Mouse (Mus musculus): Measurements from ENCODE around the gene Fam83b. TPM values are rescaled to one million over a fixed set of nuclear protein-coding genes. Genes with fewer than 3 reads are reported as not detected.

The Fam83b gene
- polyA plus RNA-seq, 1 experiment from 2014 or later: 0.06 TPM

DNA sequence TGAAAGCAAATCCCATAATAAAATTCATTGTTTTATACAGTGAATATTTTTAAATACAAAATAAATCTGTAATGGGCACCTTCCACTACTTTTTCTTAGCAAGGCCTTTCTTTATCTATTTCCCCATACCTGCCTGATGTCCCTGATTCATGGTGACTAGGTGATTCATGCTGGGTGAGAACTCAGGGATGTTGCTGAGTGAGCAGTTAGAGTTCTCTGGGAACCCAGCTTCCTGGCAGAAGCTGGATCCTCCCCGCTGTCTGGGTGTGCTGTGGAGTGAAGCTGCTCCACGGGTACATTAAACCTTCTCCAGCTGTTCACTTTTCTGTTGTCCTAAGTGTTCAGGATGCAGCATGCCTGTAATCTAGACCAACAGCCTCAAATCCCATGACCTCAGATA lies 13.2 kb downstream of the Fam83b start:
- no peak overlapping the region for H3K27ac ChIP-seq
- WGBS: 53% methylated on average over 2 of the region's 2 CpGs
- ATAC-seq (replicated peaks): no peak

DNA sequence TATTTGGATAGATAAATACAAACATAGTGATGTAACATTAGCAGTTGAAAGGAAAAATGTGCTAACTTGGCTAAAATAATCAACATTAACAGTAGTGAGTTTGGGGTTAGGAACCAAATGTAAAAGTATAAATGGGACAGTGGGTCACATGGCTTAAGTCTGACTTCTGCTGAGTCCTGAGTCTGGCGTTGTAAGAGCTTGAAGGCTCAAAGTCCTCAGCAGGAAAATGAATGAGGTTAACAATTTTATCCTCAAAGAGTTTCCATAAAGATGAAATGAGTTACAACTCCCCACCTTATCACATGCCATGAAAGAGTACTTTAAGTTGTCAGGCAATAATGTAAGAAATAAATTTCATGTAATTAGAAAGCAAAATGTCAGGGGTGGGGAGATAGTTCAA lies 13.8 kb downstream of the Fam83b start:
- H3K36me3 ChIP-seq (replicated peaks): no peaks in the 10 kb centered on the region
- no peaks in the 10 kb centered on the region for H3K4me1 ChIP-seq
- 78% methylated on average over 1 of the region's 1 CpGs for WGBS
- no peak overlapping the region for H3K4me3 ChIP-seq
- no peak overlapping the region for H3K9ac ChIP-seq
- ATAC-seq (replicated peaks): no peak
- no peak overlapping the region for H3K4me2 ChIP-seq
- no peak overlapping the region for H3K27ac ChIP-seq
- no peaks in the 10 kb centered on the region for H3K9me3 ChIP-seq
- no peaks in the 10 kb centered on the region for H3K27me3 ChIP-seq (replicated peaks)

More for the DNA sequence above, 13.2 kb downstream of the Fam83b start:
- H3K4me2 ChIP-seq: no peak overlapping the region
- H3K9me3 ChIP-seq: no peaks in the 10 kb centered on the region
- no peak overlapping the region for H3K4me3 ChIP-seq
- no peaks in the 10 kb centered on the region for H3K4me1 ChIP-seq
- no peak overlapping the region for H3K9ac ChIP-seq
- no peaks in the 10 kb centered on the region for H3K27me3 ChIP-seq (replicated peaks)
- no peaks in the 10 kb centered on the region for H3K36me3 ChIP-seq (replicated peaks)

DNA sequence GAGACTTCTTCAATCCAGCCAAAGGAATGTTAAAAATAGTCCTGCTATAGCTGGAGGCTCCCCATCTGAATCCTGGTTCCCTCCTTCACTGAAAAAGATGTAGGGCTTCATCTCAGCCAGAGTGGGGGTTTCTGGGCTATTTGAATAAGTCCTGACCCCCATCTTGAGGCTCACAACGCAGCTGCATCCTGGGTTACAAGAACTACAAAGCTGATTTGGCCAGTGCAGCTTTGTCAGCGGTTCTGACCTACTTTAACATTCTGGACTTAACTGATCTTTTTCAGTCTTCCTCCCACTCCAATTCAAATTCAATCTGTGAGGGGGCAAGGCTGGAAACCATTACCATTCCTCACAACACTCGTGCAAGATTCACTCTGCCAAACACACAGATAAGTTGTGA lies 20.2 kb downstream of the Fam83b start:
- 44% methylated on average over 3 of the region's 3 CpGs for WGBS
- 0 out of 2 replicates have a peak, but pooled peaks have one; percentile 39 for ATAC-seq (replicated peaks)
- Histone ChIP-seq H3K36me3 (replicated peaks) (no peaks in the 10 kb centered on the region), H3K4me1 (no peaks in the 10 kb centered on the region), H3K4me2 (no peak overlapping the region), H3K27ac (no peak overlapping the region), H3K9me3 (no peaks in the 10 kb centered on the region), H3K27me3 (replicated peaks) (no peaks in the 10 kb centered on the region), H3K4me3 (no peak overlapping the region), H3K9ac (no peak overlapping the region)

DNA sequence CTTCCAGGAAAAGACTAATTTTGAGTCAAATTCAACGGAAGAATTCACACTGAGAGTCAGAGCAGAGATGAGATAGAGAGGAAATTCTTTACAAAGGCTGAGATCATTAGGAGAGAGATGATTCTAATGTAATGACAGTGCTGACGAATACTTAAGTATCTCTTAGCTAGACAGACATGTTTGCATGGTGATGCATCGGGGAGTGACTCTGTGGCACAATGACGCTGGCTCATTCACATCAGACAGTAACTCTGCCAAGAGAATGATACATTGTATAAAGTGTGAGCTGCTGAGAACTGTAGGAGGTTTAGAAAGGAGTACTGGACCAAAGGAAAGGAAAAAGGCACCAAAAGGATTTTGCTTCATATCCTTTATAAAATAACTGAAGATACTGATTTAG lies 26.2 kb downstream of the Fam83b start:
- WGBS: 76% methylated on average over 4 of the region's 4 CpGs
- ATAC-seq (replicated peaks): no peak
- Histone ChIP-seq H3K27ac (no peak overlapping the region), H3K4me3 (no peak overlapping the region), H3K9ac (no peak overlapping the region), H3K27me3 (replicated peaks) (no peaks in the 10 kb centered on the region), H3K4me1 (no peaks in the 10 kb centered on the region), H3K36me3 (replicated peaks) (no peaks in the 10 kb centered on the region), H3K9me3 (no peaks in the 10 kb centered on the region), H3K4me2 (no peak overlapping the region)

DNA sequence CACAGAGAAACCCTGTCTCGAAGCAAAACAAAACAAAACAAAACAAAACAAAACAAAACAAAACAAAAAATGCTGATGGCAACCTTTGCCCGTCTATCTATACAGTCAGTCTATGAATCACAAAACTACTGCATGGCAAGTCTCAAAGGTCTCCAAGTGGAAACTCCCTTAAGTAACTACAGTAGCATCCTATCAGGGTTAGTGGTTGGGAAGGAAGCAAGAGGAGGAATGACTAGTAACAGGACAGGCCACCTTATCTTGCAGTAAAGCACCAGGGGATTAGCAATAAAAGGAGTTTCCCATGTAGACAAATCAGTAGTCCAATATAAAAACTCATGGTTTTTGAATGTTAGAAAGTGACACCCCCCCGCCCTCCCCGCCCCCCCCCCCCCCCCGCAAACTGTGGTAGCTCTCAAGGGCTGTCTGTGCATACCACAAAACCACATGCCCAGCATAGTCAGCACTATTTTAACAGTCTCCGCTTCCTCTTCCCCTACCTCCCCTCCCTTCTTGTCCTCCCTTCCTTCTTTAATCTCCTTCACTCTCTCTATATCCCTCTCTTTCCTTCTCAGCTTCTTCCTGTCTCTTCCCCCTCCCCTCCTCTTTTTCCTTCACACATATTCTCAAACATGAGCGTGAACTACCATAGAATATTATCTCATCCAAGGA lies 26.8 kb downstream of the Fam83b start:
- Histone ChIP-seq H3K9ac (no peak overlapping the region), H3K36me3 (replicated peaks) (no peaks in the 10 kb centered on the region), H3K4me2 (no peak overlapping the region), H3K9me3 (no peaks in the 10 kb centered on the region), H3K4me3 (no peak overlapping the region), H3K4me1 (no peaks in the 10 kb centered on the region), H3K27ac (no peak overlapping the region), H3K27me3 (replicated peaks) (no peaks in the 10 kb centered on the region)
- ATAC-seq (replicated peaks): no peak
- WGBS: 84% methylated on average over 7 of the region's 7 CpGs

DNA sequence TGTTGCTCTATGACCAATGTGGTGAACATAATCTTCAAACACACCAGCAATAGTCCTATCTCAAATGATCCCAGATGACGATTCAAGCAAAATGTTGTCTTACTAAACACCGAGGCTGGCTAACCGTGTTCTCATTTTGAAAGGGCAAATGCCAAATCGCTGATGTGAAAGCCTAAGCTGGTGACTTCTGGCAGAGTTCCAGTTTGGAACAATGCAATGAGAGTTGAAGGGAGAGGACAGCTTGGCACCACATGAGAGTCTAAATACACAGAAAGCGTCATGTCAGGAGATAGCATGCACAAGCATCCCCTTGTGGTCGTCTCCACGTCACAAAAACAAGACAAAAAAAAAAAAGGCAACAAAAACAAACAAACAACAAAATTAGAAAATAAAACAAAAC lies 27.6 kb downstream of the Fam83b start:
- H3K27ac ChIP-seq: no peak overlapping the region
- no peak overlapping the region for H3K4me2 ChIP-seq
- no peak overlapping the region for H3K9ac ChIP-seq
- H3K27me3 ChIP-seq (replicated peaks): no peaks in the 10 kb centered on the region
- H3K36me3 ChIP-seq (replicated peaks): no peaks in the 10 kb centered on the region
- no peaks in the 10 kb centered on the region for H3K9me3 ChIP-seq
- WGBS: 58% methylated on average over 7 of the region's 7 CpGs
- no peak for ATAC-seq (replicated peaks)
- H3K4me1 ChIP-seq: no peaks in the 10 kb centered on the region
- no peak overlapping the region for H3K4me3 ChIP-seq

DNA sequence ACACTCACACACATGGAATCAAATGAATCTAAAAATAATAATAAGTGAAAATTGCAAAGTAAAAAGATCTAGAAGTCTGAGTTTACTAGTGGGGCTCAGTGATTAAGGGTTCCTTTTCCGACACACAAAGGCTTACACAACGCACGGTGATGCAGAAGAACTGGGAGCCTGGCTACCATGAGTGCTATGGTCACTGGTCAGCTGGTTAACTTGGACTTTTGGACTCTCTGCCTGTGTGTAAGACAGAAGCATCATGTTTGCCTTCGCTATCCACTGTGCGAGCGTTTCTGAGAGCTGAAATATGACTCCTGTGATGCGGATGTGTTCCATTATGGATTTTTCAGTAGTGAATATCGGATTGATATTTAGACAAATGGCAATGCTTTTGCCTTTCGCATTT lies 30.9 kb downstream of the Fam83b start:
- Histone ChIP-seq H3K9me3 (no peaks in the 10 kb centered on the region), H3K4me2 (no peak overlapping the region), H3K4me3 (no peak overlapping the region), H3K9ac (no peak overlapping the region), H3K36me3 (replicated peaks) (no peaks in the 10 kb centered on the region), H3K4me1 (no peaks in the 10 kb centered on the region), H3K27ac (no peak overlapping the region), H3K27me3 (replicated peaks) (no peaks in the 10 kb centered on the region)
- WGBS: 95% methylated on average over 9 of the region's 9 CpGs
- ATAC-seq (replicated peaks): no peak

DNA sequence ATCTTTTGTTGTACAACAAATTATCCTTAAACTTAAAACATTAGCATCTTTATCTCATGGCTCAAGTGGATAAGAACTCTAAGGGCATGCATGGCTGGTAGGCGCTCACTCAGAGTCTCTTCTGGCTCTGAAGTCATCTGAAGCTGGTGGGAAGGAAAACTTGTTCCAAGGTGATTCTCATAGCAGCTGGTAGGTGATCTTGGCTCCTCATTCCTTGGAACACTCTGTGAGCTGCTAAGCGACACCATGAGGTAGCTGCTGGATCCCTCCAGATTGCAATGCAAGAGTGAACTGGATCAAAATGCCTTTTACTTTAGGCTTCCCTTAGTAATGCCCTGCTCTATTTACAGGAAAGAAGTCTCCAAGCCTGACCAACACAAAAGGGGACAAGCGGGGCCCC lies 34.5 kb downstream of the Fam83b start:
- H3K9ac ChIP-seq: no peak overlapping the region
- no peak overlapping the region for H3K4me3 ChIP-seq
- H3K4me1 ChIP-seq: no peaks in the 10 kb centered on the region
- H3K27me3 ChIP-seq (replicated peaks): no peaks in the 10 kb centered on the region
- H3K9me3 ChIP-seq: no peaks in the 10 kb centered on the region
- no peaks in the 10 kb centered on the region for H3K36me3 ChIP-seq (replicated peaks)
- H3K27ac ChIP-seq: no peak overlapping the region
- no peak for ATAC-seq (replicated peaks)
- no peak overlapping the region for H3K4me2 ChIP-seq
- WGBS: 92% methylated on average over 3 of the region's 3 CpGs

DNA sequence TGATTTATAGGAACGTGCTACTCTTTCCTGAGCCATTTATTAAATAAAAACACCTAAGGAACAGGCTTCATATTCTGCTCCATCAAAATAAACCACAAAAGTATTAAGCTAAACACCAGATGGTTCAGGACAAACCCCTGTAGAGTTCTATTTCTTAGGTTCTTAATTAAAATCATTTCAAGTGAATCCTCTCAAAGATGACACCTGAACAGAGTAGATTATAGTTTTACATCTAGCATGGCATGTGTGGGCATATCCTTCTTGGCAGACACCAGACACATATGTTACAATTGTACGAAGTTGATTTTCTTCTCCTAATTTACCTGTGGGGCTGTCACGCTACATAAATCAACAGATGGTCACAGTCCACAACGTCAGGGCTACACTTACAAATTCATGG lies 35.5 kb downstream of the Fam83b start:
- no peak for ATAC-seq (replicated peaks)
- Histone ChIP-seq H3K4me1 (no peaks in the 10 kb centered on the region), H3K4me3 (no peak overlapping the region), H3K27ac (no peak overlapping the region), H3K9me3 (no peaks in the 10 kb centered on the region), H3K9ac (no peak overlapping the region), H3K27me3 (replicated peaks) (no peaks in the 10 kb centered on the region), H3K4me2 (no peak overlapping the region), H3K36me3 (replicated peaks) (no peaks in the 10 kb centered on the region)
- WGBS: 83% methylated on average over 4 of the region's 4 CpGs

DNA sequence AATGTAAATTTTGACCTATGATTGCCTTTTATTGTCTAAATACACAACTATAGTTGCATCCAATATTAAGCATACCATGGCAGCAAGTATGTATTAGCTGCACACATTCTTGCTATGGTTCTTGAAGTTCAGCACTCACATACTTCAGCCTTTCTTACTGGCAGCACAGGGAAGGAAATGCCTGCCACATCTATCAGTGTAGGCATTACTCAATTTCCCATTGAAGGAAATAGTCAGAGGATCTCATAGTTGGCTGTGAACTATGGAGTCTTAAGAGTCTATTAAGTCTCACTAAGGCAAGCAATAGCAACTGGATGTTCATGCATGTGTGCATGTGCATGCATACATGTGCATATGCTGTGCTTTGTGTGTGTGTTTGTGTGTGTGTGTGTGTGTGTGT lies 41.3 kb downstream of the Fam83b start:
- Histone ChIP-seq H3K4me3 (no peak overlapping the region), H3K9ac (no peak overlapping the region), H3K4me1 (no peaks in the 10 kb centered on the region), H3K4me2 (no peak overlapping the region), H3K36me3 (replicated peaks) (no peaks in the 10 kb centered on the region), H3K27ac (no peak overlapping the region), H3K27me3 (replicated peaks) (no peaks in the 10 kb centered on the region), H3K9me3 (no peaks in the 10 kb centered on the region)
- ATAC-seq (replicated peaks): no peak

DNA sequence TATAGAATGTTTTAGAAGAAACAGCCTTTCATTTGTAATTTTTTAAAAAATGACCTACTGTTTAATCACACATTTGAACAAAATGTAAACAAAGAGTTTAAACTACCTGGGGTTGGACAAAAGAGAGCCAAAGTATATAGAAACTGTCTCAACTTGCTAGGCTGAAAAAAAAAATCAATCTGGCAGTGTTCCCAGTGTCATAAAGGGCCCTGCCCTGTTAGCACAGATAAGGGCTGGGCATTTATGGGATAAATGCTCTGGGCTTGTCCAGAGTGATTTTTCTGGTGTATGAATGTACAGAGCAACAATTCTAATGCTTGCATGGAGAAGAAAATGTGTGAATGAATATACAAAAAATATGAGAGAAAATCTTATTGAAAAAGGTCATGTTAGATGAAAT lies 43.8 kb downstream of the Fam83b start:
- H3K27me3 ChIP-seq (replicated peaks): no peaks in the 10 kb centered on the region
- no peaks in the 10 kb centered on the region for H3K9me3 ChIP-seq
- no peak overlapping the region for H3K4me3 ChIP-seq
- no peak overlapping the region for H3K27ac ChIP-seq
- no peaks in the 10 kb centered on the region for H3K4me1 ChIP-seq
- H3K9ac ChIP-seq: no peak overlapping the region
- no peak overlapping the region for H3K4me2 ChIP-seq
- no peak for ATAC-seq (replicated peaks)
- no peaks in the 10 kb centered on the region for H3K36me3 ChIP-seq (replicated peaks)

DNA sequence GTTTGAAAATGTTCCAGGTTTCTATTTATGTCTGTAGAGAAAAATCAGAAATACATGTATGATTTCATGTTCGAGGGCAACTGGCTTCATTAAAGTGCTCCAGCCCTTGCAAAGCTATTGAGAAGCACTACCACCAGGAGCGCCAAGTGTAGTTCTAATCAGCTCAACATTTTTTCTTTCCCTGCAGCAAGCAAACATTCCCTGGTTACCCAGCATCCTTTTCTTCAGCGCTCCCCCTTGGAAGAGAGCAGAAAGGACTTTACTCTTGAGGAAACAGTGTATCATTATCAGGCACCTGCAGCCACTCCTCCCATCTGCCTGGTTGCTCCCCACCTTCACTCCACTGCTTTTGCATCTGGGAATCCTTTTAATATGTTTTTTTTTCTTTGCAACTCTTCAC lies 45.3 kb downstream of the Fam83b start:
- no peak for ATAC-seq (replicated peaks)

DNA sequence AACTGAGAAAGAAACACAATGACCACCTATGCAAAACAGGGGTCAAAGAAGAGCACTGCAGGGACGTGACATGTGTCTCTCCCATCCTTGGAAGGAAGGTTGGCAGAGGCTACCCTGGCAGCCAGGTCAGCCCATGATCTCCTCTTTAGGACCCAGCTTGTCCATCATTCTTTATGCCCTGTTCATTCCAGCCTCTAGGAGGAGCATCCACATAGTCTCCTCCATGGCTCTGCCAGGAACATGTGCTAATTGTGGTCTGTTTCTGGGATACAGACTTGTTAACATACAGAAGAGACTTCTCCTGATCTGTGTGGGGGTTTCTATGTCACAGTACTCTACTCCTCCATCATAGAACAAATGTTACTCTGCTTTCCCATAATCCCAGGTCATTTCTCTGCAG lies 48.3 kb downstream of the Fam83b start:
- Histone ChIP-seq H3K9me3 (no peaks in the 10 kb centered on the region), H3K4me2 (no peak overlapping the region), H3K4me1 (no peaks in the 10 kb centered on the region), H3K4me3 (no peak overlapping the region), H3K27me3 (replicated peaks) (no peaks in the 10 kb centered on the region), H3K27ac (no peak overlapping the region), H3K9ac (no peak overlapping the region), H3K36me3 (replicated peaks) (no peaks in the 10 kb centered on the region)
- WGBS: 89% methylated on average over 1 of the region's 1 CpGs
- ATAC-seq (replicated peaks): no peak

More for the DNA sequence above, 45.3 kb downstream of the Fam83b start:
- Histone ChIP-seq H3K4me3 (no peak overlapping the region), H3K27me3 (replicated peaks) (no peaks in the 10 kb centered on the region), H3K9me3 (no peaks in the 10 kb centered on the region), H3K9ac (no peak overlapping the region), H3K4me1 (no peaks in the 10 kb centered on the region), H3K4me2 (no peak overlapping the region), H3K36me3 (replicated peaks) (no peaks in the 10 kb centered on the region), H3K27ac (no peak overlapping the region)
- 88% methylated on average over 3 of the region's 3 CpGs for WGBS

Data from midbrain, embryonic 15.5 days (tissue).